Mouse (Mus musculus) kidney, postnatal 0 days (tissue): ENCODE measurements at regions not wholly inside any gene's neighbourhood (a gene's known extent, or its start where the extent isn't known, plus 50 kb on each side); places are given as distances from the start of the nearest gene placed in this dataset.

Source experiments
- ATAC-seq: fragments of 200-750 bp; cut with Nextera tagmentation; replicated peaks from 2 replicates; pipeline ENCODE4 v1.8.0; 2017; ENCODE audit warnings: low read depth, moderate number of reproducible peaks, moderate TSS enrichment, moderate library complexity; ENCODE audit not compliant: low FRiP score
- DNase-seq: peaks from one replicate; pipeline ENCODE4 v3.0.0-alpha.2; 2016; ENCODE audit warnings: low spot score
- H3K27ac ChIP-seq: fragments of 300-500 bp; sonication (generic); 2 replicates; pipeline ENCODE4 v1.5.1; 2014; ENCODE audit warnings: mild to moderate bottlenecking
- H3K27me3 ChIP-seq: fragments of 300-500 bp; sonication (generic); 2 replicates; pipeline ENCODE4 v1.6.1; 2014; ENCODE audit warnings: low read length, mixed read lengths; ENCODE audit not compliant: insufficient read depth
- H3K36me3 ChIP-seq: fragments of 300-500 bp; sonication (generic); 2 replicates; pipeline ENCODE4 v1.6.1; 2014; ENCODE audit warnings: low read length, mixed read lengths; ENCODE audit not compliant: insufficient read depth
- H3K4me1 ChIP-seq: fragments of 300-500 bp; sonication (generic); replicated peaks from 2 replicates; pipeline ENCODE4 v1.6.1; 2014; ENCODE audit warnings: antibody characterized with exemption, low read length, mixed read lengths; ENCODE audit not compliant: insufficient read depth
- H3K4me2 ChIP-seq: fragments of 300-500 bp; sonication (generic); 2 replicates; pipeline ENCODE4 v1.6.1; 2014; ENCODE audit warnings: mild to moderate bottlenecking, low read length, moderate library complexity, mixed read lengths
- H3K4me3 ChIP-seq: fragments of 300-500 bp; sonication (generic); replicated peaks from 2 replicates; pipeline ENCODE4 v1.5.1; 2014; ENCODE audit warnings: low read depth, low read length
- H3K9ac ChIP-seq: fragments of 300-500 bp; sonication (generic); 2 replicates; pipeline ENCODE4 v1.6.1; 2014; ENCODE audit warnings: low read depth, low read length
- H3K9me3 ChIP-seq: fragments of 300-500 bp; sonication (generic); replicated peaks from 2 replicates; pipeline ENCODE4 v1.6.1; 2016; ENCODE audit warnings: low read length, inconsistent platforms, mixed read lengths
- CTCF ChIP-seq: IDR thresholded peaks from 2 replicates; pipeline ENCODE4 v1.5.1; 2016; ENCODE audit warnings: antibody characterized with exemption, low read depth, mild to moderate bottlenecking, moderate library complexity
- WGBS: fragments of 180-500 bp; shearing (Covaris S2); extraction: QIAGEN DNeasy Blood & Tissue Kit; methylation state at CpG from one replicate; pipeline ENCODE4 v1.1.7; 2014; 5-methylcytosine and 5-hydroxymethylcytosine counted together

GRCm38 (mm10) chr15:37061501-37061900 lies 53.9 kb upstream of the Zfp706 start:
- no peak overlapping the region for H3K4me3 ChIP-seq
- no peak overlapping the region for H3K4me2 ChIP-seq
- no peaks in the 10 kb centered on the region for H3K27me3 ChIP-seq
- no peaks in the 10 kb centered on the region for H3K4me1 ChIP-seq
- no peak overlapping the region for H3K9ac ChIP-seq
- no peak for DNase-seq
- H3K36me3 ChIP-seq = no peaks in the 10 kb centered on the region
- no peaks in the 10 kb centered on the region for H3K9me3 ChIP-seq
- TF ChIP-seq CTCF = no peak
- ATAC-seq = no peak
- no peak overlapping the region for H3K27ac ChIP-seq
- WGBS = 86% methylated on average over 6 of the region's 6 CpGs

GRCm38 (mm10) chr15:37060831-37061230 lies 53.3 kb upstream of the Zfp706 start:
- no peak for ATAC-seq

More at GRCm38 (mm10) chr15:37060831-37061230, 53.3 kb upstream of the Zfp706 start:
- Histone ChIP-seq H3K9me3 (no peaks in the 10 kb centered on the region), H3K4me3 (no peak overlapping the region), H3K4me2 (no peak overlapping the region), H3K27me3 (no peaks in the 10 kb centered on the region), H3K9ac (no peak overlapping the region), H3K4me1 (no peaks in the 10 kb centered on the region), H3K27ac (no peak overlapping the region), H3K36me3 (no peaks in the 10 kb centered on the region)
- DNase-seq = no peak
- WGBS = 97% methylated on average over 6 of the region's 6 CpGs
- TF ChIP-seq CTCF = no peak
